Mouse (Mus musculus): ENCODE data around the gene Aplp2. TPM values are rescaled to one million over a fixed set of nuclear protein-coding genes. Genes with fewer than 3 reads are reported as not detected.

The Aplp2 gene
- polyA plus RNA-seq (2012), result 2.6 and 3.5 TPM in 2 replicates

DNA sequence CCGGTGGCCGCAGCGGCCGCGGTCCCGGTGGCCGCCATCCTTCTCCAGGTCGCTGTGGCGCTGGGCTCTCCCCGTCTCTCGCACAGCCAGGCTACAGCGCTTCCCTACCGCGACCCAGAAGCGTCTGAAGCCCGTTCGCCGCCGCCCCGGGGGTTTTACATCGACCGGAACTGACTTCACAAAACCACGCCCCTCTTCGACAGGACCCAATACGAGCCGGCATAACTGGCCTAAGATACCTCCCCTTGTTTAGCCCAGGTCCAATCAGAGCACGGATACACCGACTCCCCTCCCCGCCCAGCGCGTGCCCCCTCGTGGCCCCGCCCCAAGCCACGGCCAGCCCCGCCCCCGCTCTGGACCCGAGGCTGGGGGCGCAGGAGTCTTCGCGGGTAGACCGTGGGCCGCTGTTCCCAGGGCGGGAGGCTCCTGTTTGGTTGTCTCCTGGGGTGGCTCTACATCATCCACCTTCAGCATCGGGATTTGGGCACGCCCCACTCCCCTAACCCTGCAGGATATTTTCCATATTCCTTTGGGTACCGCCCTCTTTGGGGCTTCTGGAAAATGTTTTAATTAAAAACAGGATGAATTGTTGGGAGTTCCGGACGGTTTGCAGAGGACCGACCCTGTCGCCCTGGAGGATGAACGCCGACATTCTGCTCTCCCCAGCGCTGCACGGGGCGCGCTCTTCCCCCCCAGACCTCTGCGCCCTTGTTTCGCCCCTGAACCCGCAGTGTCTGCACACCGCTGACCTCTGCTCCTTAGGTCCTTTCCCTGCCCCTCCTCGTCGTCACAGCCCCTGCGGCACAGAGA is at the start of gene Aplp2:
TSS of gene Aplp2 (minus strand) at position 126 of the 810 bp plus-strand sequence.
- H3K9me3 ChIP-seq (ENCODE audit: control insufficient read depth, low read length), result no peaks in the 10 kb centered on the region
- peaks cover 45% of the 10 kb centered on the region for H3K4me1 ChIP-seq (ENCODE audit: control insufficient read depth)
- no peaks in the 10 kb centered on the region; the same call in 1 of the 2 replicates for H3K27me3 ChIP-seq (ENCODE audit: control insufficient read depth)
- H3K36me3 ChIP-seq (ENCODE audit: control insufficient read depth), result peaks cover 16% of the 10 kb centered on the region
- no peak for TF ChIP-seq GATA1 (IDR thresholded peaks at IDR 0.05; ENCODE audit: low read length)
- TF ChIP-seq TAL1 (IDR thresholded peaks at IDR 0.05; ENCODE audit: low read length), result no peak
- H3K4me3 ChIP-seq (replicated peaks), result peak within 1 kb of the TSS; percentile 99

DNA sequence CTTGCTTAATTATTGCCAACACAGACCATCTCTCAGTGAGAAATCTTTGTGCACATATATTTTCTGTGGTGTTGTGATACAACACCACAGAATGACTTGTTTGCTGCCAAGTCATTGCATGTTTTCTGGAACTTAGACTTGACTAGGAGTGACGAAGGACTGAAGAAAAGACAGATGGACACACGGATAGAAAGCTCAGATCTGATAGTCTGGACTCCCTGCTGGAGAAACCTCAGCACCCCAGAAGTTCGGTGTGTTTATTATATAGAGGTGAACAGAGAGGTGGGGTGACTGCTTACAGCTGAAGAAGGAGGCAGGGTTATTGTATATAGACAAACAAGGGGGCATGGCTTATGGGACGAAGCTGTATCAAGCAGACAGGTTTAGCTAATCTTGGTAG is 48.6 kb upstream of the Aplp2 start:
- Histone ChIP-seq H3K36me3 (ENCODE audit: control insufficient read depth) (peaks cover 4% of the 10 kb centered on the region; the same call in 1 of the 2 replicates), H3K4me3 (replicated peaks) (no peak overlapping the region), H3K9me3 (ENCODE audit: control insufficient read depth, low read length) (no peaks in the 10 kb centered on the region; the same call in 1 of the 2 replicates), H3K4me1 (ENCODE audit: control insufficient read depth) (peaks cover 68% of the 10 kb centered on the region), H3K27me3 (ENCODE audit: control insufficient read depth) (no peaks in the 10 kb centered on the region)
- TF ChIP-seq TAL1 (IDR thresholded peaks at IDR 0.05; ENCODE audit: low read length) (no peak), GATA1 (IDR thresholded peaks at IDR 0.05; ENCODE audit: low read length) (no peak)

DNA sequence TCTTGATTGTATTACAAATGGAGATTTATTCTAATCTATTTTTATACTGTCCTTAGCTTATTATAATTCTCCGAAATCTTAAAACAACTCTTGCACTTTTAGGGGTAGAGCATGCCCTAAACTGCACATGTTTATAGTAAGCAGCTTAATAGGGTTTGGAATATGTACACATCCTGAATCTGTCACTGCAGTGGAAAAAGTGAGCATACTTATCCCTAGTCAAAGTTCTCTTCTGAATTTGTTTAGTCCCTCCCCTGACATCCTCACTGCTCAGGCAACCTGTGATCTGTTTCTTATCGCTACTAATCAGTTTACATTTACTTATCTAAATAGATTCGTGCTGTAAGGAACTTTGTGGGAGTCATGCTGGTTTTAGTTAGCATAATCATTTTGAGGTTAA is 46.6 kb upstream of the Aplp2 start:
- Histone ChIP-seq H3K9me3 (ENCODE audit: control insufficient read depth, low read length) (no peaks in the 10 kb centered on the region; the same call in 1 of the 2 replicates), H3K27me3 (ENCODE audit: control insufficient read depth) (no peaks in the 10 kb centered on the region), H3K36me3 (ENCODE audit: control insufficient read depth) (peaks cover 2% of the 10 kb centered on the region; the same call in 1 of the 2 replicates), H3K4me1 (ENCODE audit: control insufficient read depth) (peaks cover 86% of the 10 kb centered on the region), H3K4me3 (replicated peaks) (no peak overlapping the region)
- TF ChIP-seq TAL1 (IDR thresholded peaks at IDR 0.05; ENCODE audit: low read length) (no peak), GATA1 (IDR thresholded peaks at IDR 0.05; ENCODE audit: low read length) (no peak)

DNA sequence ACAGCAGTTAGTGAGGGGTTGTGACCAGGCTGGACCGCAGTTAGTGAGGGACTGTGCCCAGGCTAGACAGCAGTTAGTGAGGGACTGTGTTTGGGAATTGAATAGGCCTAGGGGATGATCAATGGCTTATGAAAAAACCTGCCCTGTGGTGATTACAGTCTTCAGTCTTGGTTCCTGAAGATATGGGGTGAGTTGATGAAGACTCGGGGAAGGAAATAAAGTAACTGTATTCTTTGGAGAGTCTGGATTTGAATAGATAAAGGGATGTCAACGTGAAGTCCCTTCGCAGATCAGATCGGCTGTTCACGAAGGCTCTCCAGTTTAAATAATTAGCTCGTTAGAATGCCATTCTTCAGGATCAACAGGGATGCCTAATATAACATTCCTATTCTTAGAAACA is 44.3 kb upstream of the Aplp2 start:
- H3K9me3 ChIP-seq (ENCODE audit: control insufficient read depth, low read length), result no peaks in the 10 kb centered on the region
- TF ChIP-seq TAL1 (IDR thresholded peaks at IDR 0.05; ENCODE audit: low read length), result peak; percentile 39; the same call in 2 of the 3 replicates
- no peak for TF ChIP-seq GATA1 (IDR thresholded peaks at IDR 0.05; ENCODE audit: low read length)
- H3K4me1 ChIP-seq (ENCODE audit: control insufficient read depth), result peaks cover 91% of the 10 kb centered on the region
- H3K27me3 ChIP-seq (ENCODE audit: control insufficient read depth), result no peaks in the 10 kb centered on the region
- H3K36me3 ChIP-seq (ENCODE audit: control insufficient read depth), result peaks cover 2% of the 10 kb centered on the region; the same call in 1 of the 2 replicates
- peak overlapping the region; percentile 62 for H3K4me3 ChIP-seq (replicated peaks)

DNA sequence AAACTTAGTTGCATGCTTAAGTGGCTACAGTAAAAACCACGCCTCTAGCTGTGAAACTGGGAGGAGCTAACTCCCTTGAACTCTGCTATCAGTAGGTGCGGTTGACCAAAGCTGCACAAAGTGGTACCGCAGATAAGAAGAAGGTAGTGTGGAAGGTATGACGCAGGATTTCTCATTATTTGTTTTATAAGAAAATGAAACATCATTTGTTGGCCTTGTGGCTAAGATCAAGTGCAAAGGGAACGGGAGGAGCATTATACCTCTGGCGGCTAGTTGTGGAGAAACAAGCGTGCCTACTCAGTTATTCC is 43.0 kb upstream of the Aplp2 start:
- Histone ChIP-seq H3K4me1 (ENCODE audit: control insufficient read depth) (peaks cover 86% of the 10 kb centered on the region), H3K4me3 (replicated peaks) (peak overlapping the region; percentile 62)
- TF ChIP-seq TAL1 (IDR thresholded peaks at IDR 0.05; ENCODE audit: low read length) (peak; percentile 83), GATA1 (IDR thresholded peaks at IDR 0.05; ENCODE audit: low read length) (peak; percentile 97)

DNA sequence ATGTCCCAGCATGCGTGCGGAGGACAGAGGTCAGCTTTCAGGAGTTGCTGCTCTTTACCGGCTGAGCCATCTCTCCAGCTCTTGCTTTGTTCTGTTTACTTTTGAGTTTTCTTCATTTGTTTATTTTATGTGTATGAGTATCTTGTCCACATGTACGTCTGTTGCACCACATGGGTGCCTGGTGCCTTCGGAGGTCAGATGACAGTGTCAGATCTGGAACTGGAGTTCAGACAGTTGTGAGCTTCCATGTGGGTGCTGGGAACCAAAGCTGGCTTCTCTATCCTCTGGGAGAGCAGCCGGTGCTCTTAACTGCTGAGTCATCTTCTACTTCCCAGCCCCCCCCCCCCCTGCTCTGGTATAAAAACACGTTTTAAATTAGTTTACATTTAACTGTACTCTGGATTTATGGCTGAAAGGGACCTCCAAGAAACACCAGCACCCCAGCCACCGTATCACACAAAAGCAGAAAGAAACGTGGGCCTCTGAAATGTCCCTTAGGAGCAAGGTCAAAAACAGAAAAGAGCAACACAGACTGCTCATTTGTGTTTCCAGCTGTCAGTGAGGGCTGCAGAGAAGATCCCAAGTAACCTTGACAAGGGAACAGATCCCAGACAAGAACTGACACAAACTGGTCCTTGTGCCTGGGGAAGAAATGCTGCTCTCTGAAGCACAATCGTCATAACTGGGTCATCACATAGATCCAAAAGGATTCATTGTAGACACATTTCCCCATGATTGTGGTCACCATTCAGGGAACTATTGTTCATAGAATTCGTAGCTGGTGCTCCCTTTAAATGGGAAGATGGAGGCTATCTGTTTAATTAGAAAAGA is 42.5 kb upstream of the Aplp2 start:
- no peaks in the 10 kb centered on the region for H3K9me3 ChIP-seq (ENCODE audit: control insufficient read depth, low read length)
- peaks cover 85% of the 10 kb centered on the region for H3K4me1 ChIP-seq (ENCODE audit: control insufficient read depth)
- TF ChIP-seq TAL1 (IDR thresholded peaks at IDR 0.05; ENCODE audit: low read length) (no peak), GATA1 (IDR thresholded peaks at IDR 0.05; ENCODE audit: low read length) (no peak)
- H3K36me3 ChIP-seq (ENCODE audit: control insufficient read depth), result peaks cover 2% of the 10 kb centered on the region; the same call in 1 of the 2 replicates
- peak overlapping the region; percentile 62 for H3K4me3 ChIP-seq (replicated peaks)
- H3K27me3 ChIP-seq (ENCODE audit: control insufficient read depth), result no peaks in the 10 kb centered on the region

More for the DNA sequence above, 43.0 kb upstream of the Aplp2 start:
- no peaks in the 10 kb centered on the region for H3K27me3 ChIP-seq (ENCODE audit: control insufficient read depth)
- H3K36me3 ChIP-seq (ENCODE audit: control insufficient read depth), result peaks cover 2% of the 10 kb centered on the region; the same call in 1 of the 2 replicates
- H3K9me3 ChIP-seq (ENCODE audit: control insufficient read depth, low read length), result no peaks in the 10 kb centered on the region

DNA sequence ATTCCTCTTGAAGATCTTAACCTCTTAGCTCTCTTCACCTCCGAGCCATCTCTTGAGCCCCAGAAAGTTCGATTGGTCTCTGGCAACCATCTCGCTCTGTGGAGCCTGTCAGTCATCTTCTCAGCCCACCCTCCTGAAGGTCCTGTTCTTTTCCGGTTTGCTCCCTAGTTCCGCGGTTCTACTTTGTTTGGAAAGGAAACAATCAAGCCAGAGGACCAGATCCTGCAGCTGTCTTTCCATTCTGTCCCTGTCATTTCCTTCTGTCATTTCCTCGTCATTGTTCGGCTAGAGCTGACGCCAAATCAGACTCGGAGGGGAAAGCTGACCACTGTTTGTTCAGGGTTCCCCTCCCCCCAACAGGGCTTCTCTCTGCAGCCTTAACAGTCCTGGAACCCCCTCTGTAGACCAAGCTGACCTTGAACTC is 41.7 kb upstream of the Aplp2 start:
- peak overlapping the region; percentile 62 for H3K4me3 ChIP-seq (replicated peaks)
- TF ChIP-seq TAL1 (IDR thresholded peaks at IDR 0.05; ENCODE audit: low read length) (no peak), GATA1 (IDR thresholded peaks at IDR 0.05; ENCODE audit: low read length) (no peak)
- H3K9me3 ChIP-seq (ENCODE audit: control insufficient read depth, low read length), result peaks cover 1% of the 10 kb centered on the region
- peaks cover 90% of the 10 kb centered on the region for H3K4me1 ChIP-seq (ENCODE audit: control insufficient read depth)
- H3K36me3 ChIP-seq (ENCODE audit: control insufficient read depth), result peaks cover 2% of the 10 kb centered on the region; the same call in 1 of the 2 replicates
- H3K27me3 ChIP-seq (ENCODE audit: control insufficient read depth), result no peaks in the 10 kb centered on the region

DNA sequence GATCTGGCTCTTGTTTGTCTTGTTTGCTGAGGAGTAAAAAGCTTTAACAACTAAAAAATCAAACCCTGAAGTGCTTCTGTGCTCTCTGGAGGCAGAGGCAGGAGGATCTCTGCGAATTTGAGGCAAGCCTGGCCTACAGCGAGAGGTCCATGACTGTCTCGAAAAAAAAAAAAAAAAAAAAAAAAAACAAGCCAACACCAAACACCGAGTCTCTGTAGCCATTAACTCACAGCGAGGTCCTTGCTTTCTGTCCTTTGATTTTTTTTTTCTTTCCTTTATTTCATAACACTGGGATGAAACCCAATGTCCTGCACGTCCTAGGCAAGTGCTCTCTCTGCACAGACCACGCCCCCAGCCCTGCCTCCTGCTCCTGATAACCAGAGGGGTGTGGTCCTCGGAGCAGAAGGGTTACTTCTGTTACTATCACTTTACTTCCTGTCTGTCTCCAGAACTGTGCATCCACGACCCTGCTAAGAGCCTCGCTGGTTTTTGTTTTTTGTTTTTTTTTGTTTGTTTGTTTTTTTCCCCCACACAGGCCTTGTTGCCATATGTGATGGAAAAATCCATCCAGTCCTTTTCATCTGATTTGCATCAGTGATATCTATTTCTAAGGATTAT is 40.7 kb upstream of the Aplp2 start:
- H3K4me3 ChIP-seq (replicated peaks), result peak overlapping the region; percentile 62
- H3K9me3 ChIP-seq (ENCODE audit: control insufficient read depth, low read length), result peaks cover 2% of the 10 kb centered on the region
- no peaks in the 10 kb centered on the region for H3K27me3 ChIP-seq (ENCODE audit: control insufficient read depth)
- peaks cover 2% of the 10 kb centered on the region; the same call in 1 of the 2 replicates for H3K36me3 ChIP-seq (ENCODE audit: control insufficient read depth)
- peaks cover 89% of the 10 kb centered on the region for H3K4me1 ChIP-seq (ENCODE audit: control insufficient read depth)
- TF ChIP-seq TAL1 (IDR thresholded peaks at IDR 0.05; ENCODE audit: low read length) (peak; percentile 41; the same call in 2 of the 3 replicates), GATA1 (IDR thresholded peaks at IDR 0.05; ENCODE audit: low read length) (peak; percentile 80)

Measured in erythroblast, embryonic 14.5 days (primary cell).